Mouse (Mus musculus): ENCODE measurements around the gene Cdk1. TPM values are rescaled to one million over a fixed set of nuclear protein-coding genes. Genes with fewer than 3 reads are reported as not detected.
A peak's percentile ranks its signal among the peaks of the same experiment; 100 is the strongest.
"Not testable (repeated sequence)": the region's sequence is repeated elsewhere in the genome, so short reads cannot be mapped to it uniquely, and the experiment has no call there.

Gene Cdk1
- polyA plus RNA-seq, 1 experiment from 2014 or later, result 434 TPM

DNA sequence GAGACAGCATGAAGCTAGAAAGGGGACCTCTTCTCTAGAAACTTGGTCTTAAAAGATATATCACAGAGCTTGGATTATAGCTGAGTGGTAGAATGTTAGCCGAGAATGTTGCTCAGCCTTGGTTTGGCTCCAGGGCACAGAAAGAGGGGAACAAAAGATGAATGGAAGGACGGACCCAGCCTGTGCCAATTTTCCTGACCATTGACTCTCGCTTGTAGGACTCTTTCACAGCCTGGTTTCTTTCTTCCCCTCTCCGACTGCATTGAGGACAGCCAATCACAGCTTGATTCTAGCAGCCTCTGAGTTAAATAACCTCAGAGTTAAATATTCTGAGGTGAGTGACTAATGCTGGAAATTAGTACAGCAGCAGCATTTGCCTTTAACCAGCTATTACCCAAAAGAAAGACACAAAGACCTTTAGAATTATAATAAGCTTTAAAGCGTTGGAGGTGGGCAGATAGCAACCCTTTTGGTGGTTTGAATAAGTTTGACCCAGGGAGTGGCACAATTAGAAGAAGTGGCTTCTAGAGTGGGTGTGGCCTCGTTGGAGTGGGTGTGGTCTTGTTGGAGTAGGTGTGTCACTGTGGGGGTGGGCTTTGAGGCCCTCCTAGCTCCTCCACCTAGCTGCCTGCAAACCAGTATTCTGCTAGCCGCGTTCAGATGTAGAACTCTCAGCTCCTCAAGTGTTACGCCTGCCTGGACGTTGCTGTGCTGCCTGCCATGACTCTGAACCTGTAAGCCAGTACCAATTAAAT is 21.2 kb upstream of the Cdk1 start:
- Histone ChIP-seq H3K4me3 (replicated peaks) (no peak overlapping the region), H3K36me3 (no peaks in the 10 kb centered on the region), H3K27ac (no peak overlapping the region), H3K9ac (replicated peaks) (no peak overlapping the region), H3K4me1 (replicated peaks) (no peaks in the 10 kb centered on the region), H3K27me3 (no peaks in the 10 kb centered on the region), H3K4me2 (no peak overlapping the region), H3K9me3 (no peaks in the 10 kb centered on the region)
- WGBS, result 72% methylated on average over 10 of the region's 10 CpGs
- ATAC-seq (ENCODE audit: insufficient number of reproducible peaks, insufficient read depth, low FRiP score, low TSS enrichment, low read depth), result no peak

DNA sequence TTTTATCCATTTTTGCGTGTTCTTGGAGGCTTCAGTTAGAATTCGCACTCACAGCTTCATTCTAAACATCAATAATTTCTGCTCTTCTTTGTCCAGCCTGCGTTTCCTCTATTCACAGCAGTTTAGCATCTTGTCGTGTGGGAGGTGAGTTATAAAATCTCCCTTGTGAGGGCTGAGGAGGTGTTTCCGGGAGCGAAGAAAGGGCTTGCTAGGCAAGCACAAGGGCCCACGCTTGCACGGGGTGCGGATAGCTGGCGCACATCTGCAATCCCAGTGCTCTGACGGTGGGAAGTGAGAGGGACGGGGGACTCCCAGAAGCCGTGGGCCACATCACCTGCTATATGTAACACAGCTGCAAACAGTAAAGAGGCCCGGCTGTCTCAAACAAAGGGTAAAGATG is 19.3 kb upstream of the Cdk1 start:
- Histone ChIP-seq H3K36me3 (no peaks in the 10 kb centered on the region), H3K27me3 (no peaks in the 10 kb centered on the region), H3K4me2 (no peak overlapping the region), H3K4me3 (replicated peaks) (no peak overlapping the region), H3K27ac (no peak overlapping the region), H3K9ac (replicated peaks) (no peak overlapping the region), H3K4me1 (replicated peaks) (no peaks in the 10 kb centered on the region), H3K9me3 (no peaks in the 10 kb centered on the region)
- no peak for ATAC-seq (ENCODE audit: insufficient number of reproducible peaks, insufficient read depth, low FRiP score, low TSS enrichment, low read depth)
- 72% methylated on average over 14 of the region's 14 CpGs for WGBS

DNA sequence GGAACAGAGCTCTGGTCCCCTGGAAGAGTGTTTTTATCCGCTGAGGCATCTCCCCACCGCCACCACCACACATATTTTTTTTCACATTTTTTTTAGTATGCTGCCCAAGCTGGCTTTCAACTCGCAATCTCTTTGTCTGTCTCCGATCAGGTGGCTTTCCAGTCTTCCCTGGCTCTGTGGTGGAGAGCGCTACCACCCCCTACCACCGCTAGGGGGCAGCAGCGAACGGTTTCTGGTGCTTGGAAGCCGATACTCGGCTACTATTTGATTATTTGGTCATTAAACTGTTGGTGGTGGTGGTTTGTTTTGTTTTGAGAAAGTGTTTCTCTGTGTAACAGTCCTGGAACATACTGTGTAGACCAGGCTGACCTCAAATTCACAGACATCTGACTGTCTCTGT is 18.7 kb upstream of the Cdk1 start:
- Histone ChIP-seq H3K4me2 (no peak overlapping the region), H3K36me3 (no peaks in the 10 kb centered on the region), H3K9ac (replicated peaks) (no peak overlapping the region), H3K9me3 (no peaks in the 10 kb centered on the region), H3K4me3 (replicated peaks) (no peak overlapping the region), H3K27ac (no peak overlapping the region), H3K4me1 (replicated peaks) (no peaks in the 10 kb centered on the region), H3K27me3 (no peaks in the 10 kb centered on the region)
- WGBS, result 13% methylated on average over 10 of the region's 10 CpGs
- no peak for ATAC-seq (ENCODE audit: insufficient number of reproducible peaks, insufficient read depth, low FRiP score, low TSS enrichment, low read depth)

DNA sequence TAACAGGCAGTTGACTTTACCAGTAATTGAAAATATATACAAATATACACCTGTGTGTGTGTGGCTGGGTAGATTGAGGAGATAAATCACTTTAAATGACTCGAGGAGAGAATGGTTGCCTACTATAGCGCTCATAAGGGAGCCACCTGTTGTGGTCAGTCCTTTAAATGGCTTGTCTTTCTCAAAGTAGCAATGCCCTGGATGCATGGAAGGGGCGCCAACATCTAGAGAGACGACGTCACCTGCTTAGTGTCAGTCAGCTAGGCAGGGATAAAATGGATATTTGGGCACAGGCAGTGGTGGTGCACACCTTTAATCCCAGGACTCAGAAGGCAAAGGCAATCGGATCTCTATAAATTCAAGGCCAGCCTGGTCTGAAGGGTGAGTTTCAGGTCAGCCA is 16.6 kb upstream of the Cdk1 start:
- no peak for ATAC-seq (ENCODE audit: insufficient number of reproducible peaks, insufficient read depth, low FRiP score, low TSS enrichment, low read depth)
- H3K4me3 ChIP-seq (replicated peaks), result no peak overlapping the region
- no peaks in the 10 kb centered on the region for H3K27me3 ChIP-seq
- H3K9me3 ChIP-seq, result no peaks in the 10 kb centered on the region
- H3K9ac ChIP-seq (replicated peaks), result no peak overlapping the region
- H3K27ac ChIP-seq, result no peak overlapping the region
- no peak overlapping the region for H3K4me2 ChIP-seq
- WGBS, result 74% methylated on average over 6 of the region's 6 CpGs
- H3K4me1 ChIP-seq (replicated peaks), result no peaks in the 10 kb centered on the region
- no peaks in the 10 kb centered on the region for H3K36me3 ChIP-seq

DNA sequence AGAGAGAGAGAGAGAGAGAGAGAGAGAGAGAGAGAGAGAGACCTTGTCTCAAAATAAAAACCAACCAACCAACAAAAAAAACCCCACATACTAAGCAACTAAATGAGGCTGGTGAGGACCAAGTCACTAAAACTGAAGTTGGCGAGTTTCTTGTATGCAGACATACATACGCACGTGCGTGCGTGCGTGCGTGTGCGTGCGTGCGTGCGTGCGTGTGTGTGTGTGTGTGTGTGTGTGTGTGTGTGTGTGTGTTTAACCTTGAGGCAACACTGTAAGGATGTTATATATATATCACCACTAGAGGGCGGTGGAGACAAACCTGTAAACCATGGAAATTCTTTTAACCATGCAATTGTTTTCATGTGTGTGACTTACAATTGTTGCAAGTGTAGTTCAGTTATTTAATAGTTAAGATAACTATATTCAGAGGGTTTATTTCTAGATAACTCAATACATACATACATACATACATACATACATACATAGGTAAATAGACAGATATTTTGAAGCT is 14.2 kb upstream of the Cdk1 start:
- Histone ChIP-seq H3K9me3 (peaks cover 6% of the 10 kb centered on the region; the same call in 1 of the 2 replicates), H3K36me3 (no peaks in the 10 kb centered on the region)

DNA sequence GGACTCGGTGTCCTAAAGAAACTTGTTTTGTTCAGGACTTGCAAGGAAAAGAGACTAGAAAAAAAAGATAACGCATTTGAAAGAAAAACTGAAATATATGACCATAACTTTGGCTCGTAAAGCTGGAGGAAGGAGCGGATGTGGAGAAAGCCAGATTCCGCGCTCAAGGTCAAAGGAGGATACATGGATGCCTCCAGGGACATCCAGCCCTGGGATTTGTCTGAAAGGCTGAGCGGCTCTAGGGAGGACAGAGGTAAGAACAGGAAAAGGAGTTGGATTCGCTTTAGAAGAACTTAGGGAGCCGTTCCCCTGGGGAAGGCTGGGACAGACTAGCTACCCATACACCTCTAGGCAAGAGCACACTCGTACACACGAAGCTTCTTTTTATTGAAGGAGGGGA is 13.5 kb upstream of the Cdk1 start:
- no peaks in the 10 kb centered on the region for H3K4me1 ChIP-seq (replicated peaks)
- H3K27me3 ChIP-seq, result no peaks in the 10 kb centered on the region
- no peaks in the 10 kb centered on the region for H3K36me3 ChIP-seq
- no peak overlapping the region for H3K27ac ChIP-seq
- H3K4me3 ChIP-seq (replicated peaks), result no peak overlapping the region
- WGBS, result 81% methylated on average over 11 of the region's 11 CpGs
- no peak for ATAC-seq (ENCODE audit: insufficient number of reproducible peaks, insufficient read depth, low FRiP score, low TSS enrichment, low read depth)
- H3K9ac ChIP-seq (replicated peaks), result no peak overlapping the region
- peaks cover 6% of the 10 kb centered on the region for H3K9me3 ChIP-seq
- H3K4me2 ChIP-seq, result no peak overlapping the region

More for the DNA sequence above, 14.2 kb upstream of the Cdk1 start:
- H3K9ac ChIP-seq (replicated peaks), result no peak overlapping the region
- WGBS, result 85% methylated on average over 13 of the region's 13 CpGs
- ATAC-seq (ENCODE audit: insufficient number of reproducible peaks, insufficient read depth, low FRiP score, low TSS enrichment, low read depth), result no peak
- H3K4me2 ChIP-seq, result no peak overlapping the region
- H3K4me1 ChIP-seq (replicated peaks), result no peaks in the 10 kb centered on the region
- no peak overlapping the region for H3K4me3 ChIP-seq (replicated peaks)
- no peaks in the 10 kb centered on the region for H3K27me3 ChIP-seq
- no peak overlapping the region for H3K27ac ChIP-seq

DNA sequence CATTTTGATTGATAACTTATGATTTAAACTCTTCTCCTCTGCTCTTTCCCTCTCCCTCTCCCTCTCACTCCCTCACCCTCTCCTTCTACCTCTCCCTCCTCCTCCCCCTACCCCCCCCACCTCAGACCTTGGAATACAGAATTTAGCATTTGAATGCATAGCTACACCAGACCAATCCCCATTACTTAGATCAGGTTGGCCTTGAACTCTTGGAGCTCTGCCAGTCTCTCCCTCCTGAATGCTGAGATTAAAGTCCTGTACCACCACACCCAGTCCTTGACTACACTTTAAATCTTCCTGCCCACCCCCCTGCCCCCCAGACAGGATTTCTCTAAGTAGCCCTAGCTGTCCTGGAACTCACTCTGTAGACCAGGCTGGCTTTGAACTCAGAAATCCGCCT is 6.9 kb upstream of the Cdk1 start:
- no peaks in the 10 kb centered on the region for H3K4me1 ChIP-seq (replicated peaks)
- WGBS, result 81% methylated on average over 1 of the region's 1 CpGs
- no peak for ATAC-seq (ENCODE audit: insufficient number of reproducible peaks, insufficient read depth, low FRiP score, low TSS enrichment, low read depth)
- no peaks in the 10 kb centered on the region for H3K27me3 ChIP-seq
- no peaks in the 10 kb centered on the region for H3K36me3 ChIP-seq
- H3K9ac ChIP-seq (replicated peaks), result no peak overlapping the region
- no peak overlapping the region for H3K4me3 ChIP-seq (replicated peaks)
- H3K4me2 ChIP-seq, result no peak overlapping the region
- no peak overlapping the region for H3K27ac ChIP-seq
- peaks cover 13% of the 10 kb centered on the region for H3K9me3 ChIP-seq

DNA sequence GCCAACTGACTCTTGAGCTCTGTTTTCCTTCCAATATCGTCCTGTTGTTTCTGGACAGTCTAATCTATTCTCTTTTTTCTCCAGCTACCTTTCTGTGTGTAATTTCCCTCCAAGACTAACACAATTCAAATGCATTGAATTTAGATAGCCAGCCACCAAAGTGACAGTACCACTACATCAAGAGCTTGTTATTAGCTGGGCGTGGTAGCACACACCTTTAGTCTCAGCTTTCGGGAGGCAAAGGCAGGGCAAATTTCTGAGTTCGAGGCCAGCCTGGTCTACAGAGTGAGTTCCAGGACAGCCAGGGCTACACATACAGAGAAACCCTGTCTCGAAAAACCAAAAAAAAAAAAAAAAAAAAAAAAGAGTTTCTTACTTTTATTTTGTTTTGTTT is 345 bp upstream of the Cdk1 start:
- not testable (repeated sequence) for ATAC-seq (ENCODE audit: insufficient number of reproducible peaks, insufficient read depth, low FRiP score, low TSS enrichment, low read depth); H3K9ac ChIP-seq (replicated peaks); H3K27me3 ChIP-seq; H3K9me3 ChIP-seq
- Histone ChIP-seq H3K4me2 (peak overlapping the region; percentile 80), H3K4me1 (replicated peaks) (peaks cover 37% of the 10 kb centered on the region), H3K36me3 (peaks cover 27% of the 10 kb centered on the region), H3K4me3 (replicated peaks) (peak overlapping the region; percentile 76), H3K27ac (peak overlapping the region; percentile 91)
- WGBS, result 40% methylated on average over 5 of the region's 5 CpGs

DNA sequence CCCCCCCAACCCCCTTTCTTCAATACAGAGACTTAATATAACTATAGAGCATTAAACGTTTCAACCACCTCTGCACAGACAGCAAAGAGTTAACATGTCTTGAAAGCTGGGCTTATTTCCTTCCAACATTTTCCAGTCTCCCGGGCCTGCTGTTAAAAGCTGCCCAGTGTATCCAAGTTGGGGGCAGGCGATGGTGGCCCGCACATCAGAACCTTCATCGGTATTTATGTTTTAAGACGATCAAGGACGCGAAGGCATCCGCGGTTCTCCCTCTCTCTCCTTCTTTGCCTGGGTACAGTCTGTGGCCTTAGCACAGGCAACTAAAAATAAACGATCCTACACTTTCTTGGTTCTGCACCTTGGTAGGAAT is 911 bp downstream of the Cdk1 start:
- Histone ChIP-seq H3K9me3 (no peaks in the 10 kb centered on the region), H3K4me1 (replicated peaks) (peaks cover 45% of the 10 kb centered on the region), H3K36me3 (peaks cover 39% of the 10 kb centered on the region), H3K4me2 (peak overlapping the region; percentile 80), H3K9ac (replicated peaks) (peak overlapping the region; percentile 89), H3K27me3 (no peaks in the 10 kb centered on the region), H3K27ac (peak overlapping the region; percentile 91), H3K4me3 (replicated peaks) (peak overlapping the region; percentile 76)
- ATAC-seq (ENCODE audit: insufficient number of reproducible peaks, insufficient read depth, low FRiP score, low TSS enrichment, low read depth), result no peak
- WGBS, result under 1% methylated on average over 11 of the region's 11 CpGs

DNA sequence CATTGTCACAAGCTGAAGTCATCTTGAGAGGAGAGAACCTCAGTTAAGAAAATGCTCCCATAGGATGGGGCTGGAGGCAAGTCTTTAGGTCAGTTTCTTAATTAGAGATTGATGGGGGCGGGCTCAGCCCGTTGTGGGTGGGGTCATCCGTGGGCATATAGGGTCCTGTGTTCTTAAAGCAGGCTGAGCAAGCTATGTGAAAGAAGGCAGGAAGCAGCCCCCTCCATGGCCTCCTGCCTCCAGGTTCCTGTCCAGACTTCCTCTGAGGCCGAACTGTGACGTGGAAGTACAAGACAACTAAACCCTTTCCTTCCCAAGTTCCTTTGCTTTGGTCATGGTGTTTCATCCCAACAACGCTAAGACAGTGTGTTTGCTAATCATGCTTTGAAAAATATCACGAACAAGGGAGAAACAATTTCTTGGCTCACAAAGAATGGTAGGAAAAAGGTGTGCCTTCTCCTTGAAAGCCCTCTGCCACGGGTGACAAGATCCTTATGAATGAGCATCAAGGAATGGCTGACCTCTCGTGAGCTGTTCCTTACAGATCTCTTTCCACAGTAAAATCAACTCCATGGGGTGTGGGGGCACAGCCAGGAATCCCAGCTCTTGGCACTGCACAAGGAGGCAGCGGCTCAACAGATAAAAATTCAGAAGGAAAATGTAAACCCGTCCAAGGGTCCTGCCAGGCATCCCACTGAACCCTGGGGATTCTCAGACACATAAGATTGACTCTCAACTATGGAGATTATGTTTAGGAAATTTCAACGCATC is 1.5 kb downstream of the Cdk1 start:
- ATAC-seq (ENCODE audit: insufficient number of reproducible peaks, insufficient read depth, low FRiP score, low TSS enrichment, low read depth), result no peak
- H3K36me3 ChIP-seq, result peaks cover 45% of the 10 kb centered on the region
- H3K27me3 ChIP-seq, result no peaks in the 10 kb centered on the region
- peak overlapping the region; percentile 89 for H3K9ac ChIP-seq (replicated peaks)
- H3K27ac ChIP-seq, result peak overlapping the region; percentile 91
- no peaks in the 10 kb centered on the region for H3K9me3 ChIP-seq
- H3K4me1 ChIP-seq (replicated peaks), result peaks cover 46% of the 10 kb centered on the region
- 21% methylated on average over 12 of the region's 12 CpGs for WGBS
- H3K4me3 ChIP-seq (replicated peaks), result peak overlapping the region; percentile 76
- H3K4me2 ChIP-seq, result peak overlapping the region; percentile 80

DNA sequence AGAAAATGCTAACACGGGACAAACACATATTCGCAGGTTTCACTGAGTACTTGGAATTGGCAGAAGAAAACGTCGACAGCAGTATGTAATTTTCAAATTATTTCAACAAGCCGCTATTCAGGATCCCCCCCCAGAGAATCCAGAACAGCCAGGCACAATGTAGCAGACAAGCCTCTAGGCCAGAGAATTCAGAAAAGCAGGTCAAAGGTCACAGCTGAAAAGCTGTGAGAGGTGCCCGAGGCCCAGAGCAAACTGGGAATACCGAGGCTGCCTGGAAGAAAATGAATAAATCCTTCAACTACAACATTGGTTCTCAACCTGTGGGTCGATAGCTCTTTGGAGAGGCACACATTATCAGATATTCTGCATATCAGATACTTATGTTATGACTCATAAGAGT is 4.5 kb downstream of the Cdk1 start:
- Histone ChIP-seq H3K9me3 (no peaks in the 10 kb centered on the region), H3K9ac (replicated peaks) (no peak overlapping the region), H3K4me1 (replicated peaks) (peaks cover 46% of the 10 kb centered on the region), H3K36me3 (peaks cover 75% of the 10 kb centered on the region), H3K27me3 (no peaks in the 10 kb centered on the region), H3K27ac (0 out of 2 replicates have a peak overlapping the region, but pooled peaks have one; percentile 35), H3K4me3 (replicated peaks) (no peak overlapping the region), H3K4me2 (0 out of 2 replicates have a peak overlapping the region, but pooled peaks have one; percentile 7)
- no peak for ATAC-seq (ENCODE audit: insufficient number of reproducible peaks, insufficient read depth, low FRiP score, low TSS enrichment, low read depth)
- WGBS, result 62% methylated on average over 8 of the region's 8 CpGs

All from limb, embryonic 12.5 days (tissue).